Mouse (Mus musculus) ES-Bruce4 (cell line): ENCODE measurements at regions not wholly inside any gene's neighbourhood (a gene's known extent, or its start where the extent isn't known, plus 50 kb on each side); places are given as distances from the start of the nearest gene placed in this dataset.

Source experiments
- CTCF ChIP-seq: IDR thresholded peaks from one replicate; pipeline ENCODE4 v1.8.1; 2011; ENCODE audit warnings: low read depth, low read length
- POLR2A ChIP-seq: IDR thresholded peaks from one replicate; pipeline ENCODE4 v1.8.1; 2011; ENCODE audit warnings: low read length; ENCODE audit not compliant: insufficient read depth

DNA sequence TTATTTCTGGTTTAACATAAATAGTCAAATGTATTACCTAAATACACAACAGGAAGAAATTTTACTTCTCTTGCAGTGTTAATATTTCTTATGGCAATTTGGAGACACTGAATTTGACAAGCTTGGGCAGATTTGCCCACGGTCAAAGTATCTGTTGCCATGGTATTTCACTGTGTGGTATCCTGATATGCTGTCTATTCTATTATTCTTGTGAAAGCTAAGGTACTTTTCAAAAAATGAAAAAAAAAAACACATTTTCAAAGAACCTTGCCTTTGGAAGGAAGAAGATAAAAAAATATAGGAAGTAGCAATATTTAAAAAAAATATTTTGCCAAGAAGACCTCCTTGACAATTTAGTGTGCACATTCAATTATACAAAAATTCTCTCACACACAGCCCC lies 723.2 kb upstream of the Gje1 start:
- TF ChIP-seq CTCF (no peak), POLR2A (no peak)
